Mouse (Mus musculus) layer of hippocampus, postnatal 25 days (tissue): ENCODE data around the gene Spata4. TPM values are rescaled to one million over a fixed set of nuclear protein-coding genes. Genes with fewer than 3 reads are reported as not detected.

Source experiments
- total RNA-seq, 2 experiments: library from RNA; stranded (reverse); gene quantifications; 2 replicates each; pipeline ENCODE4 v1.2.3; 2021

Spata4 gene
- total RNA-seq, 2 experiments from 2014 or later = not detected

Other genes with a start within 250 kb of the Spata4 start
- gene Asb5, start 71.2 kb upstream of the Spata4 start, total RNA-seq = 1 to 10 TPM; 1.1 to 1.4 TPM
- gene Spcs3, start 70.8 kb upstream of the Spata4 start, total RNA-seq = 10 to 100 TPM; 42.3 to 44.2 TPM